Mouse (Mus musculus) liver, postnatal 0 days (tissue): Measurements from ENCODE around the gene S1pr2.

Source experiments
- CTCF ChIP-seq: sonication (generic); IDR thresholded peaks from 2 replicates; pipeline ENCODE4 v1.5.1; 2016; ENCODE audit warnings: antibody characterized with exemption, low read depth
- EP300 ChIP-seq: IDR thresholded peaks from 2 replicates; pipeline ENCODE4 v1.6.1; 2016; ENCODE audit warnings: antibody characterized with exemption, low read depth, mild to moderate bottlenecking

- no peak for TF ChIP-seq CTCF
- TF ChIP-seq EP300, result no peak
Observed at GRCm38 (mm10) chr9:20946066-20946880, 30.3 kb downstream of the S1pr2 start.
